Mouse (Mus musculus): ENCODE measurements at regions not wholly inside any gene's neighbourhood (a gene's known extent, or its start where the extent isn't known, plus 50 kb on each side); places are given as distances from the start of the nearest gene placed in this dataset.

- intact Hi-C loops (cut with DNase I) = no loop called here
- DNase-seq = no peak
Observed at GRCm38 (mm10) chr14:120560416-120560815, 82.2 kb downstream of the Rap2a start.

DNA sequence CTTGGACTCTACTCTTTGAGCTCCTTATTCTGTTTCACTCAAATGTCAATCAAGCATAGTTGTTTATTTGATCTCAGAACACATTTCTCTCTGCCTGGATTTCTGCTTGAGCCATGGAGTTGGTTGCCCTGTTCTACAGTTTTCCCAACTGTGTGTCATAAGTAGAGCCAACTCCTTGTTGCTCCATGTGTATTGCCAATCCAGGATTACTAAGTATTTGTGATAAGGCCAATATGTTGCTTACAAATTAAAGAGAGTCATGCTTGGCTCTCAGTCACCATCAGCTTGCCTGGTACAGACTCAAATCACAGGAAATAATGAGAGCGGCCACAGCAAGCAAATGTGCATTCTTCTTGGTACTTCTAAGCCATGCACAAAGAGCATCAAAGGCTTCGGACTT lies 82.7 kb downstream of the Rap2a start:
- intact Hi-C loops (cut with DNase I) = no loop called here
- DNase-seq = no peak

DNA sequence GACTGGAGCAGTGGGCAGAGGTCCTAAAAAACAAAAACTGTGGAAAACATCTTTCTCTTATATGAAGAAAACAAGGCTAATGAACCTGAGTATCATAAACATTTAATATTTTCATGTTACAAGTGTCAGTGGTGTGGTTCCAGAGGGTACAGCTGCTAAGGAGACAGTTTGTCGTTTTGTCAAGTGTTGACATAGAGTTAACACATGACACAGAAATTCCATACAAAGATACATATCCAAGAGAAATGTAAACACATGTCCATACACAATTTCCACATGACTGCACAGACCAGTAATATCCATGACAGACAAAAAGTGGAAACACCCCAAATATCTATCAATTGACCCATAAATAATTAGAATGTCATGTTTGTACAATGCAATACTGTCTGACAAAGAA lies 88.7 kb downstream of the Rap2a start:
- DNase-seq = no peak
- intact Hi-C loops (cut with DNase I) = no loop called here

- intact Hi-C loops (cut with DNase I) = no loop called here
- no peak for DNase-seq
Observed at GRCm38 (mm10) chr14:120568054-120568453, 89.8 kb downstream of the Rap2a start.

DNA sequence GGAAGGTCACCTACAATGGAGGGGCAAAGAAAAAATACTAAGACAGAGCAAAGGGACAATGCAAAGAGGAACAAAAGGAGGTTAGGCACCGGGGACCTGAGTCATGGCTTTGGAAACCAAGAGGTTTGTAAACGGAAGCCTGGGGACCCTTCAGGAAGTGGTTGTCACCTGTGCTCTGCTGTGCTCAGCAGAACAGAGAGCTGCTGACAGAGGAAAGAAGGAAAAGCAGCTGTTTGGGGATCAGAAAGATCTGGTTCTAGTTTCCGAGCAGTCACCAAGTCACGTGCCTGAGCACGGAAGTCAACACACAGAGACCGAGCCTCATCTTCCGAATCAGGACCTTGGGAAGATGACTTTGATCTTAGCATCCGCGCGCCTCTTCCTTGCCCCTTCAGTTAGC lies 94.0 kb downstream of the Rap2a start:
- intact Hi-C loops (cut with DNase I) = no loop called here
- DNase-seq = no peak

GRCm38 (mm10) chr14:120575202-120575601 lies 97.0 kb downstream of the Rap2a start:
- DNase-seq = no peak
- intact Hi-C loops (cut with DNase I) = no loop called here

- no peak for DNase-seq
- intact Hi-C loops (cut with DNase I) = no loop called here
Observed at GRCm38 (mm10) chr14:120578352-120579080, 100.3 kb downstream of the Rap2a start.

- intact Hi-C loops (cut with DNase I) = no loop called here
- peak in 1 of 2 experiments; percentile 9 for DNase-seq
Observed at GRCm38 (mm10) chr14:120583807-120584206, 105.6 kb downstream of the Rap2a start.

- intact Hi-C loops (cut with DNase I) = no loop called here
- DNase-seq = no peak
Observed at GRCm38 (mm10) chr14:120592191-120592590, 113.9 kb downstream of the Rap2a start.

GRCm38 (mm10) chr14:120600414-120600935 lies 122.2 kb downstream of the Rap2a start:
- intact Hi-C loops (cut with DNase I) = no loop called here
- DNase-seq = no peak

DNA sequence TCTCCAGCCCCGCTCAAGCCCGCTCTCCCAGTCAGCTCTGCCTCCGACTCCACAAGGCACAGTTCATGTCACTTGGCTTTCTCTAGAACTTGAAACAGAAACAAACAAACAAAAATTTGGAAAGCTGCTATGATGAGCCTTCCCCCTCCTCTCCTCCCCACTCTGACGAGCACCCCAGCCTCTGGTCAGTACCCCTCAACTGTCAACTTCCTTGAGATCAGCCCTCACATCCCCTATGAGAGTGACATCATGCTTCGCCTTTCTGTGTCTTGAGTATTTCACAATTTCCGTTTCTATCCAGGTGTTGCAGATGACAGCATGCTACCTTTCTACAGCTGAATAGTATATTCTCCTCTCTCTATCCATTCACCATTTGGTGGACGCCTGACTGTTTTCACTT lies 123.3 kb downstream of the Rap2a start:
- no peak for DNase-seq
- intact Hi-C loops (cut with DNase I) = no loop called here

GRCm38 (mm10) chr14:120603849-120604492 lies 125.7 kb downstream of the Rap2a start:
- intact Hi-C loops (cut with DNase I) = no loop called here
- no peak for DNase-seq

- DNase-seq = no peak
- intact Hi-C loops (cut with DNase I) = no loop called here
Observed at GRCm38 (mm10) chr14:120607801-120608200, 129.6 kb downstream of the Rap2a start.

GRCm38 (mm10) chr14:120611311-120611710 lies 133.1 kb downstream of the Rap2a start:
- no peak for DNase-seq
- intact Hi-C loops (cut with DNase I) = no loop called here

GRCm38 (mm10) chr14:120626223-120626935 lies 148.1 kb downstream of the Rap2a start:
- intact Hi-C loops (cut with DNase I) = no loop called here

GRCm38 (mm10) chr14:120626936-120627277 lies 148.7 kb downstream of the Rap2a start:
- intact Hi-C loops (cut with DNase I) = no loop called here
- no peak for DNase-seq

More at GRCm38 (mm10) chr14:120626223-120626935, 148.1 kb downstream of the Rap2a start:
- no peak for DNase-seq

- intact Hi-C loops (cut with DNase I) = no loop called here
Observed at GRCm38 (mm10) chr14:120632771-120633170, 154.5 kb downstream of the Rap2a start.

DNA sequence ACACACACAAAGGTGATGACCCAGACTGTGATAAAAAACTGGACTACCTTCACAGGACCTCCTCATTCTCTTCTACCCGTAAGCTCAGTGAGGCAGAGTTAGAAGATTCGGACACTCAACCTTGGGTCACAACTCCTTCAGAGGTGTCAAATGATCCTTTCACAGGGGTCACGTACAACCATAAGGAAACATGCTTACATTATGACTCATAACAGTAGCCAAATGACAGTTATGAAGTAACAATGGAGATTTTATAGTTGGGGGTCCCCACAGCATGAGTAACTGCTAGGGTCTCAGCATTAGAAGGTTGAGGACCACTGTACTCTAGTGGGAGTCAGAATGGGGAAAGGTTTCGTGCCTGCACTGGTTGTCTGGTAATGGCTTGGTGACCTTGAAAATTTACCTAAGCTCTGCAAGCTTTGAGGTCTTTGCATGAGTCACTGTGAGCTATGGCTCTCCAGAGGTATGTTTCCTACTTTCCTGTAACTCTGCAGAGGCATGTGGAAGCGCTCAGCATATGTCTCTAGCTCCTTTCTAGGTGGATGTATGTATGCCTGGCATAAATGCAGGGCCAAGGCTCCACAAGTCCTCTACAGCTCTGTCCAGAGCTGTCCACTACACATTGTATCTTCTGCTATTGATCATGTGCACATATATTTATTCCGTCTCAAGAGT lies 158.6 kb downstream of the Rap2a start:
- no peak for DNase-seq
- intact Hi-C loops (cut with DNase I) = no loop called here

More at GRCm38 (mm10) chr14:120632771-120633170, 154.5 kb downstream of the Rap2a start:
- DNase-seq = no peak

GRCm38 (mm10) chr14:120637486-120638125 lies 159.4 kb downstream of the Rap2a start:
- intact Hi-C loops (cut with DNase I) = no loop called here
- peak; percentile 28 to 30 for DNase-seq

DNA sequence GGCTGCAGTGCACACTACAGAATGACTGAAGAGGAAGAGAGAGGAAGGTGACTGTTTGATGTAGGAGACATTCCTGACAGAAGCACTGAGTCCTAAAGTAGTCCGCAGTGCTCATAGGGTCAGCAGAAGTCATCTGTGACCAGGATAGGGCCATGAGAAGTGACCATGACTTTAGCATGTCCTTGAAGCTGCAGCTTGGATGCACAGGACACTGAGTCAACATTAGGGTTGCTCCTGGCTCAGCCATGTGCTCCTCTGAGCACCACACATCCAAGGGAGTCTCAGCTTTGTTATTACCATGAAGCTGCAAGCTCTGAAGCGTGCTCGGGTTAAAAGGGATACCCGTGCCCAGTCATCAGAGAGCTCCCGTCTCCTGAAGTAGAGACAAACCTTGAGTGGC lies 164.3 kb downstream of the Rap2a start:
- DNase-seq = no peak
- intact Hi-C loops (cut with DNase I) = no loop called here

DNA sequence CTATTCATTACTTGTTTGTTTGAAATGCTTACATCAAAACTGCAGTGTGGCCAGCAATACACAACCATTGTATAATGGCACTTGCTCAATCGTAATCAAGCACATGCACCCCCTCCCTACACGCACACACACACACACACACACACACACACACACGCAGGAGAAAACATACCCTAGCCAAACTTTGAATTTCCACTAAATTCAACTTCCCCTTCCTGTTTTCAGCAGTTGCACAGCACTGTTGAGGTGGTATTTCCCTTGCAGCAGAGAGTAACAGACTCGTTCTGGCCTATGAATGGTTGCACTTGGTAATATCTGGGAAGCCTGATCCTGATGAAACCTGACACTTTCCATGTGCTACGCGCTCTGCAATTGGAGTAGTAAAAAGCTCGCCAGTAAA lies 173.8 kb downstream of the Rap2a start:
- no peak for DNase-seq
- intact Hi-C loops (cut with DNase I) = no loop called here

All from heart, postnatal 10 days (tissue).